Mouse (Mus musculus) adrenal gland (tissue): ENCODE data around the gene Hbq1a.
"Not testable (repeated sequence)": the region's sequence is repeated elsewhere in the genome, so short reads cannot be mapped to it uniquely, and the experiment has no call there.

Source experiments
- intact Hi-C: fragments of 180-260 bp; cut with DNase I; formaldehyde crosslinking; loops from one replicate; pipeline ENCODE4 v1.15.1; 2025
- long read RNA-seq, 2 experiments: library from polyadenylated mRNA; unstranded; transcript quantifications; one replicate each; pipeline ENCODE4 v2.0.0; 2020; ENCODE audit warnings: borderline replicate concordance in 1 of 2; ENCODE audit not compliant: insufficient replicate concordance in 1 of 2

Hbq1a gene
- long read RNA-seq, experiment 1 = 0 reads
- long read RNA-seq, experiment 2 = 0 reads

GRCm38 (mm10) chr11:32299865-32300264, at the start of gene Hbq1a:
Gene Hbq1a (plus strand): TSS chr11:32300069.
- intact Hi-C loops = not testable (repeated sequence)

- intact Hi-C loops = no loop called here
Measured at GRCm38 (mm10) chr11:32250880-32251763, 48.7 kb upstream of the Hbq1a start.

- intact Hi-C loops = no loop called here
Measured at GRCm38 (mm10) chr11:32253121-32253520, 46.7 kb upstream of the Hbq1a start.

- intact Hi-C loops = no loop called here
Measured at GRCm38 (mm10) chr11:32256146-32256545, 43.7 kb upstream of the Hbq1a start.

- intact Hi-C loops = no loop called here
Measured at GRCm38 (mm10) chr11:32256566-32256965, 43.3 kb upstream of the Hbq1a start.

GRCm38 (mm10) chr11:32262674-32263415, 37.0 kb upstream of the Hbq1a start:
- intact Hi-C loops = no loop called here

GRCm38 (mm10) chr11:32265117-32265738, 34.6 kb upstream of the Hbq1a start:
- intact Hi-C loops = no loop called here

- intact Hi-C loops = no loop called here
Measured at GRCm38 (mm10) chr11:32266194-32266593, 33.7 kb upstream of the Hbq1a start.

- intact Hi-C loops = no loop called here
Measured at GRCm38 (mm10) chr11:32266776-32267175, 33.1 kb upstream of the Hbq1a start.

GRCm38 (mm10) chr11:32267188-32267884, 32.5 kb upstream of the Hbq1a start, which contains the start of gene Nprl3:
Gene Nprl3 (minus strand): TSS chr11:32267707.
- intact Hi-C loops = no loop called here

GRCm38 (mm10) chr11:32267964-32268363, 31.9 kb upstream of the Hbq1a start:
- intact Hi-C loops = no loop called here

GRCm38 (mm10) chr11:32268952-32269351, 30.9 kb upstream of the Hbq1a start:
- intact Hi-C loops = no loop called here

- intact Hi-C loops = no loop called here
Measured at GRCm38 (mm10) chr11:32271178-32271577, 28.7 kb upstream of the Hbq1a start.

GRCm38 (mm10) chr11:32276347-32276746, 23.5 kb upstream of the Hbq1a start, which contains the start of gene Hba-x:
Gene Hba-x (plus strand): TSS chr11:32276400.
- intact Hi-C loops = no loop called here

- intact Hi-C loops = no loop called here
Measured at GRCm38 (mm10) chr11:32277736-32278457, 22.0 kb upstream of the Hbq1a start.

- intact Hi-C loops = no loop called here
Measured at GRCm38 (mm10) chr11:32278458-32278957, 21.4 kb upstream of the Hbq1a start.

- intact Hi-C loops = no loop called here
Measured at GRCm38 (mm10) chr11:32280646-32281045, 19.2 kb upstream of the Hbq1a start.

- intact Hi-C loops = no loop called here
Measured at GRCm38 (mm10) chr11:32281416-32282144, 18.3 kb upstream of the Hbq1a start.

- intact Hi-C loops = not testable (repeated sequence)
Measured at GRCm38 (mm10) chr11:32283091-32283777, 16.6 kb upstream of the Hbq1a start, which contains the start of gene Hba-a1. Gene Hba-a1 (plus strand): TSS chr11:32283511.
